Mouse (Mus musculus) E14TG2a.4 (cell line): ENCODE results near the gene Lhx5.
A peak's percentile ranks its signal among the peaks of the same experiment; 100 is the strongest.

Source experiments
- CTCF ChIP-seq: conservative IDR thresholded peaks from 2 replicates; pipeline ENCODE4 v1.5.1; 2014; ENCODE audit warnings: low read length
- NANOG ChIP-seq: IDR thresholded peaks from 2 replicates; pipeline ENCODE4 v1.6.1; 2014; ENCODE audit warnings: borderline replicate concordance, low read length, mixed read lengths
- POU5F1 ChIP-seq: IDR thresholded peaks from 2 replicates; pipeline ENCODE4 v1.6.1; 2014; ENCODE audit warnings: low read length, borderline replicate concordance

GRCm38 (mm10) chr5:120479538-120479937 lies 48.0 kb downstream of the Lhx5 start:
- TF ChIP-seq CTCF (peak; percentile 28), POU5F1 (no peak), NANOG (no peak)
